Mouse (Mus musculus) kidney, embryonic 16.5 days (tissue): Measurements from ENCODE around the gene Mpp6. TPM values are rescaled to one million over a fixed set of nuclear protein-coding genes. Genes with fewer than 3 reads are reported as not detected.

Experiments used
- ATAC-seq: fragments of 200-750 bp; cut with Nextera tagmentation; 2 replicates; pipeline ENCODE4 v1.8.0; 2017; ENCODE audit warnings: moderate TSS enrichment; ENCODE audit not compliant: low FRiP score, low TSS enrichment
- H3K27ac ChIP-seq: fragments of 300-500 bp; sonication (generic); 2 replicates; pipeline ENCODE4 v1.5.1; 2014; ENCODE audit warnings: low read length
- H3K27me3 ChIP-seq: fragments of 300-500 bp; sonication (generic); 2 replicates; pipeline ENCODE4 v1.6.1; 2014; ENCODE audit warnings: low read length, control low read depth, mixed read lengths; ENCODE audit not compliant: insufficient read depth
- H3K36me3 ChIP-seq: fragments of 300-500 bp; sonication (generic); 2 replicates; pipeline ENCODE4 v1.6.1; 2014; ENCODE audit warnings: low read length, control low read depth, mixed read lengths; ENCODE audit not compliant: insufficient read depth
- H3K4me1 ChIP-seq: fragments of 300-500 bp; sonication (generic); 2 replicates; pipeline ENCODE4 v1.6.1; 2014; ENCODE audit warnings: low read length, control low read depth, mixed read lengths; ENCODE audit not compliant: insufficient read depth
- H3K4me2 ChIP-seq: fragments of 300-500 bp; sonication (generic); replicated peaks from 2 replicates; pipeline ENCODE4 v1.6.1; 2014; ENCODE audit warnings: low read depth, low read length
- H3K4me3 ChIP-seq: fragments of 300-500 bp; sonication (generic); 2 replicates; pipeline ENCODE4 v1.5.1; 2014; ENCODE audit warnings: mild to moderate bottlenecking, low read length
- H3K9ac ChIP-seq: fragments of 300-500 bp; sonication (generic); replicated peaks from 2 replicates; pipeline ENCODE4 v1.6.1; 2014; ENCODE audit warnings: low read length
- H3K9me3 ChIP-seq: fragments of 300-500 bp; sonication (generic); 2 replicates; pipeline ENCODE4 v1.6.1; 2016; ENCODE audit warnings: low read length, control low read depth
- WGBS: fragments of 180-500 bp; shearing (Covaris S2); extraction: QIAGEN DNeasy Blood & Tissue Kit; methylation state at CpG from one replicate; pipeline ENCODE4 v1.1.7; 2014; 5-methylcytosine and 5-hydroxymethylcytosine counted together
- polyA plus RNA-seq: library from polyadenylated mRNA; unstranded; fragments of >200 nt; fragmentation: Nextera tagmentation; extraction: Ambion mirVana; gene quantifications from 2 replicates; pipeline ENCODE4 v1.2.1, GENCODE M21; 2015

The Mpp6 gene
- polyA plus RNA-seq, 1 experiment from 2014 or later = 81.5 TPM

DNA sequence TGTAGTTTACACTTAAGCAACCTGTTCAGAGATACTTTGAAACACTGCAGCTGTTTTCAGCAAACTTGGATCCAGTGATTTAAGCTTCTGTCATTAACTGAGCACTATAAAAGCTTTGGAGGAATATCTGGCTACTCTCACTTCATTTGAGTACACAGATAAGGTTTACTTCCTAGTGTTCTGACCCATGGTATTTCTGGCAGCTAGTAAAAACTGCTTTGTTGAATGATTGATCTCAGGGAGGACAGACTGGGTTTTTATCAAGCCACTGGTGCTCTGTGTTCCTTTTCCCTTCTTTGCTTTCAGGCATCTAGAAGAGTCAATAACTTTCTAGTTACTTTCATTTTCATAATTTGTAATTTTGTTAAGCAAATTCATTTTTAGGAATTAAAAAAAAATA, 79.3 kb downstream of the Mpp6 start:
- no peak overlapping the region for H3K9ac ChIP-seq
- no peaks in the 10 kb centered on the region for H3K27me3 ChIP-seq
- H3K36me3 ChIP-seq = peaks cover 13% of the 10 kb centered on the region
- H3K4me1 ChIP-seq = peaks cover 10% of the 10 kb centered on the region; the same call in 1 of the 2 replicates
- H3K27ac ChIP-seq = no peak overlapping the region
- H3K9me3 ChIP-seq = no peaks in the 10 kb centered on the region
- no peak overlapping the region for H3K4me3 ChIP-seq
- no peak for ATAC-seq
- no peak overlapping the region for H3K4me2 ChIP-seq

GRCm38 (mm10) chr6:50191605-50192004, 81.6 kb downstream of the Mpp6 start:
- H3K4me1 ChIP-seq = peaks cover 10% of the 10 kb centered on the region; the same call in 1 of the 2 replicates
- 79% methylated on average over 3 of the region's 3 CpGs for WGBS
- no peak overlapping the region for H3K27ac ChIP-seq
- H3K36me3 ChIP-seq = peaks cover 7% of the 10 kb centered on the region; the same call in 1 of the 2 replicates
- H3K27me3 ChIP-seq = no peaks in the 10 kb centered on the region
- H3K9me3 ChIP-seq = no peaks in the 10 kb centered on the region
- no peak overlapping the region for H3K9ac ChIP-seq
- H3K4me2 ChIP-seq = no peak overlapping the region
- ATAC-seq = no peak
- H3K4me3 ChIP-seq = no peak overlapping the region

- peaks cover 7% of the 10 kb centered on the region; the same call in 1 of the 2 replicates for H3K36me3 ChIP-seq
- H3K4me2 ChIP-seq = no peak overlapping the region
- no peak overlapping the region for H3K4me3 ChIP-seq
- H3K9ac ChIP-seq = no peak overlapping the region
- H3K4me1 ChIP-seq = peaks cover 10% of the 10 kb centered on the region; the same call in 1 of the 2 replicates
- no peaks in the 10 kb centered on the region for H3K27me3 ChIP-seq
- no peak for ATAC-seq
- no peak overlapping the region for H3K27ac ChIP-seq
- WGBS = 74% methylated on average over 1 of the region's 1 CpGs
- no peaks in the 10 kb centered on the region for H3K9me3 ChIP-seq
These were observed 82.1 kb downstream of the Mpp6 start for GRCm38 (mm10) chr6:50192169-50192568.

- Histone ChIP-seq H3K4me1 (peaks cover 10% of the 10 kb centered on the region; the same call in 1 of the 2 replicates), H3K4me3 (no peak overlapping the region), H3K9ac (no peak overlapping the region), H3K27me3 (no peaks in the 10 kb centered on the region), H3K9me3 (no peaks in the 10 kb centered on the region), H3K4me2 (no peak overlapping the region), H3K27ac (no peak overlapping the region), H3K36me3 (peaks cover 11% of the 10 kb centered on the region)
- WGBS = 82% methylated on average over 3 of the region's 3 CpGs
- ATAC-seq = no peak
These were observed 82.8 kb downstream of the Mpp6 start for GRCm38 (mm10) chr6:50192822-50193221.

DNA sequence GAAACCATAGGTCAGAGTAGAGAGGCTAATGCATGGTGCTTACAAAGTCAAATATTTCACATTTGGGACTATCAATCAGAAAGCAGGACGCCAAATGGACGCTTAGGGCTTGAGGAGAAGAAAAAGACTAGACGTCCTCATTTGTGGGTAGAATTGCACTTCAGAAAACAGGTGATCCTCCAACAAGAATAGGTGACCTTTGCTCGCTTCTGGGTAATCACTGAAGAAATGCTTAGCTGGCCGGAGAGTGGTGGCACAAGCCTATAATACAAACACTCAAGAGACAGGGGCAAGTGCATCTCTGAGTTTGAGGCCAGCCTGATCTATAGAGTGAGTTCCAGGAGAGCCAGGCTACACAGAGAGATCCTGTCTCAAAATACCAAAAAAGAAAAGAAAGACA, 83.8 kb downstream of the Mpp6 start:
- ATAC-seq = no peak
- WGBS = 69% methylated on average over 5 of the region's 5 CpGs
- H3K27me3 ChIP-seq = no peaks in the 10 kb centered on the region
- H3K4me1 ChIP-seq = peaks cover 6% of the 10 kb centered on the region; the same call in 1 of the 2 replicates
- peaks cover 14% of the 10 kb centered on the region for H3K36me3 ChIP-seq
- no peaks in the 10 kb centered on the region for H3K9me3 ChIP-seq
- no peak overlapping the region for H3K4me3 ChIP-seq
- no peak overlapping the region for H3K4me2 ChIP-seq
- H3K9ac ChIP-seq = no peak overlapping the region
- H3K27ac ChIP-seq = no peak overlapping the region

GRCm38 (mm10) chr6:50204356-50204755, 94.3 kb downstream of the Mpp6 start:
- H3K9ac ChIP-seq = no peak overlapping the region
- H3K27ac ChIP-seq = peak overlapping the region; percentile 12; the same call in 1 of the 2 replicates
- no peaks in the 10 kb centered on the region for H3K27me3 ChIP-seq
- no peak overlapping the region for H3K4me2 ChIP-seq
- H3K4me1 ChIP-seq = peaks cover 7% of the 10 kb centered on the region; the same call in 1 of the 2 replicates
- WGBS = 63% methylated on average over 4 of the region's 4 CpGs
- ATAC-seq = no peak
- no peaks in the 10 kb centered on the region for H3K9me3 ChIP-seq
- no peak overlapping the region for H3K4me3 ChIP-seq
- H3K36me3 ChIP-seq = no peaks in the 10 kb centered on the region

GRCm38 (mm10) chr6:50205093-50205492, 95.1 kb downstream of the Mpp6 start:
- H3K9me3 ChIP-seq = no peaks in the 10 kb centered on the region
- no peaks in the 10 kb centered on the region for H3K36me3 ChIP-seq
- peaks cover 7% of the 10 kb centered on the region; the same call in 1 of the 2 replicates for H3K4me1 ChIP-seq
- no peak overlapping the region for H3K4me2 ChIP-seq
- H3K4me3 ChIP-seq = no peak overlapping the region
- no peaks in the 10 kb centered on the region for H3K27me3 ChIP-seq
- no peak for ATAC-seq
- WGBS = 69% methylated on average over 4 of the region's 4 CpGs
- H3K9ac ChIP-seq = no peak overlapping the region
- no peak overlapping the region for H3K27ac ChIP-seq

DNA sequence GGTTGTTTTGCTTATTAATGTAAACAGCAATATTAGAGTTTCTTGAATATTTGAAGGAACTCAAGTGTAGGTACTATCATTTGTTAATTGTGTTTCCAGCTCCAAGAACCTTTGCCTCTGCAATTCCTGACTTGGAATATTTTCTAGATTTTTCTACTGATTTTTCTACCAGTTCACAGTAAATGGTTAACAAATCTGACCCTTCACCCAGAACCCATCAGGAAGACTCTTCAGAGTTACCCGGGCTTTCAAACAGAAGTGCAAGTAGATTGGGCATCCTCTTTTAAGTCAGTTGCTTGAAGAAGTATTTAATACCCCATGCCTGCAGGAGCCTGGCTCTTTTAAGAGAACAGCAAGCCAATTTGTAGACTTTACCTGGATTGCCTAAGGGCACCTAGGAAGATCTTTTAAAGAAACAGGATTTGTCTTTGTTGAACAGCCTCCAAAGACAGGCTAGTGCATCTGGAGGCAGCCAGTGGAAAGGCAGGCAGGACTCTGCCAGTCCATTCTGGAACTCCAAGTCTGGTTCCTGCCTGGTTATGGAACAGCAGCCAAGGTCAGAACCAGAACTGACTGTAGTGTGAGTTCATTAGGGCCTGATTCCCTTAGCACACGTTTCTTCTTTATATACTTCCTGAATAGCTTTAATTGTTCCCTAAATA, 104.8 kb downstream of the Mpp6 start:
- no peak overlapping the region for H3K4me2 ChIP-seq
- no peaks in the 10 kb centered on the region for H3K27me3 ChIP-seq
- ATAC-seq = no peak
- 51% methylated on average over 2 of the region's 2 CpGs for WGBS
- H3K9me3 ChIP-seq = no peaks in the 10 kb centered on the region
- H3K4me1 ChIP-seq = peaks cover 8% of the 10 kb centered on the region
- no peak overlapping the region for H3K4me3 ChIP-seq
- no peak overlapping the region for H3K27ac ChIP-seq
- H3K36me3 ChIP-seq = 0 out of 2 replicates have a peak, but pooled peaks cover 3% of the 10 kb centered on the region
- no peak overlapping the region for H3K9ac ChIP-seq

DNA sequence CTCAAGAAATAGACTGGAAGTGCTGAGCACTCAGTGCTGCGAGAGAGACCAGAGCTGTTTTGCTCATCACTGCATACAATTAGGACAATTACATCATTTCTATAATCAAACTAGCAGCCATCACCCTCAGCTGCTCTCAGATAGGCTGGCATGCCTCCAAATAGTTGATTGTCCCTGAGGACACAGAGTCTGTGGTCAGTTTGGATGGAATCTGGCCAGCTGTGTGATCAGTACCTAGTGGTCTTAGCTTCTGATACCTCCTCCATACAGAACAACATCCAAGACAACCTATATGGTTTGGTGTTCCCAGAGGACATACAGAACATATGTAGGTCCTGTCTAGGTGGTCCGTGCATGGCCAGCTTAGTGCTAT, 105.3 kb downstream of the Mpp6 start:
- 77% methylated on average over 2 of the region's 2 CpGs for WGBS
- H3K4me2 ChIP-seq = no peak overlapping the region
- peaks cover 8% of the 10 kb centered on the region for H3K4me1 ChIP-seq
- H3K27ac ChIP-seq = no peak overlapping the region
- no peak overlapping the region for H3K9ac ChIP-seq
- H3K9me3 ChIP-seq = no peaks in the 10 kb centered on the region
- 0 out of 2 replicates have a peak, but pooled peaks cover 3% of the 10 kb centered on the region for H3K36me3 ChIP-seq
- no peaks in the 10 kb centered on the region for H3K27me3 ChIP-seq
- ATAC-seq = no peak
- H3K4me3 ChIP-seq = no peak overlapping the region

- Histone ChIP-seq H3K9me3 (no peaks in the 10 kb centered on the region), H3K4me3 (no peak overlapping the region), H3K36me3 (0 out of 2 replicates have a peak, but pooled peaks cover 3% of the 10 kb centered on the region), H3K4me1 (peaks cover 8% of the 10 kb centered on the region), H3K27ac (no peak overlapping the region), H3K4me2 (no peak overlapping the region), H3K9ac (no peak overlapping the region), H3K27me3 (no peaks in the 10 kb centered on the region)
- 88% methylated on average over 4 of the region's 4 CpGs for WGBS
- no peak for ATAC-seq
These were observed 105.9 kb downstream of the Mpp6 start for GRCm38 (mm10) chr6:50215986-50216385.
